Mouse (Mus musculus): Measurements from ENCODE around the gene Trabd2b. TPM values are rescaled to one million over a fixed set of nuclear protein-coding genes. Genes with fewer than 3 reads are reported as not detected.

The Trabd2b gene
- total and polyA plus RNA-seq, 3 experiments = not detected

DNA sequence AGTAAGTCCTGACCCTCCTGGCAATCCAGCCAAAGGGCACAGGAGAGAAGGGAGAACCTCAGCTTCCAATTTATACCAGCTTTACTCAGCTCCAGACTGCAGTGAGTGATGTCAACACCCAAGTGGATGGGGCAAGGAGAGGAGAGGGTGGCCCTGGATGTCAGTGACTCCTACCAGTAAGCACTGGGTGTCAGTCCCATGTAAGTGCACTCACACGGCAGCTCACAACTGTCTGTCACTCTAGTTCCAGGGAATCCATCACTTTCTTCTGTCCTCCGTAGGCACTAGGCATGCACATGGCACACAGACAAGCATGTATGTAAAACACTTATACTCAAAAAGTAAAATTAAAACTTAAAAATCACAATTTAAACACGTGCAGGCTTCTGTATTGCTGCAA, 113.4 kb downstream of the Trabd2b start:
- no peak overlapping the region for H3K27ac ChIP-seq (ENCODE audit: control insufficient read depth, low read depth, low read length)
- H3K36me3 ChIP-seq (ENCODE audit: control insufficient read depth in 1 of 2, insufficient read depth in 2 of 2, low read length in 2 of 2) = no peaks in the 10 kb centered on the region
- no peaks in the 10 kb centered on the region for H3K27me3 ChIP-seq (ENCODE audit: control insufficient read depth in 1 of 2, insufficient read depth in 2 of 2, low read length in 2 of 2)
- no peak overlapping the region for H3K4me3 ChIP-seq (ENCODE audit: control insufficient read depth in 1 of 2, insufficient read depth in 1 of 2, low read depth in 2 of 2, low read length in 2 of 2)
- no peaks in the 10 kb centered on the region for H3K4me1 ChIP-seq (ENCODE audit: control insufficient read depth in 1 of 2, insufficient read depth in 2 of 2, low read length in 2 of 2)
- H3K9ac ChIP-seq (ENCODE audit: control insufficient read depth, low read depth, low read length, poor library complexity, severe bottlenecking) = no peak overlapping the region
- no peak for DNase-seq (ENCODE audit: low read depth, low spot score)
- no peaks in the 10 kb centered on the region for H3K79me2 ChIP-seq (ENCODE audit: control insufficient read depth, insufficient read depth, low read length, poor library complexity)
- no peak for TF ChIP-seq NRF1 (IDR thresholded peaks at IDR 0.05; ENCODE audit: insufficient read depth, low read depth, low read length, poor library complexity, severe bottlenecking)
- no peak for TF ChIP-seq MAZ (IDR thresholded peaks at IDR 0.05; ENCODE audit: low read depth, low read length)
- TF ChIP-seq MYB (IDR thresholded peaks at IDR 0.05; ENCODE audit: low read depth, low read length) = no peak
- TF ChIP-seq CHD1 (IDR thresholded peaks at IDR 0.05; ENCODE audit: low read depth, low read length) = no peak
- no peak for TF ChIP-seq CTCF (IDR thresholded peaks at IDR 0.05 in 2 of 3, conservative IDR thresholded peaks at IDR 0.05 in 1 of 3; ENCODE audit: control insufficient read depth in 1 of 3, insufficient read depth in 1 of 3, low read depth in 2 of 3, low read length in 3 of 3, poor library complexity in 1 of 3, severe bottlenecking in 1 of 3)
- no peak for TF ChIP-seq KAT2A (conservative IDR thresholded peaks at IDR 0.05; ENCODE audit: low read depth, low read length)
- TF ChIP-seq GATA1 (IDR thresholded peaks at IDR 0.05; ENCODE audit: low read depth, low read length) = no peak
- TF ChIP-seq NELFE (IDR thresholded peaks at IDR 0.05; ENCODE audit: low read depth, low read length) = no peak
- no peak for TF ChIP-seq ZC3H11A (IDR thresholded peaks at IDR 0.05; ENCODE audit: low read depth, low read length)
- TF ChIP-seq RAD21 (IDR thresholded peaks at IDR 0.05; ENCODE audit: low read depth, low read length) = no peak
- no peak for TF ChIP-seq BHLHE40 (IDR thresholded peaks at IDR 0.05; ENCODE audit: borderline replicate concordance, low read depth, low read length)
- no peak for TF ChIP-seq USF1 (IDR thresholded peaks at IDR 0.05; ENCODE audit: low read depth, low read length)
- TF ChIP-seq EP300 (IDR thresholded peaks at IDR 0.05; ENCODE audit: low read depth in 1 of 2, low read length in 2 of 2) = no peak
- TF ChIP-seq MXI1 (IDR thresholded peaks at IDR 0.05; ENCODE audit: low read depth, low read length) = no peak
- no peak for TF ChIP-seq ETS1 (IDR thresholded peaks at IDR 0.05; ENCODE audit: low read depth, low read length)
- TF ChIP-seq TAL1 (IDR thresholded peaks at IDR 0.05; ENCODE audit: low read length) = no peak
- H3K9me3 ChIP-seq (replicated peaks; ENCODE audit: insufficient read depth, low read length) = no peaks in the 10 kb centered on the region

DNA sequence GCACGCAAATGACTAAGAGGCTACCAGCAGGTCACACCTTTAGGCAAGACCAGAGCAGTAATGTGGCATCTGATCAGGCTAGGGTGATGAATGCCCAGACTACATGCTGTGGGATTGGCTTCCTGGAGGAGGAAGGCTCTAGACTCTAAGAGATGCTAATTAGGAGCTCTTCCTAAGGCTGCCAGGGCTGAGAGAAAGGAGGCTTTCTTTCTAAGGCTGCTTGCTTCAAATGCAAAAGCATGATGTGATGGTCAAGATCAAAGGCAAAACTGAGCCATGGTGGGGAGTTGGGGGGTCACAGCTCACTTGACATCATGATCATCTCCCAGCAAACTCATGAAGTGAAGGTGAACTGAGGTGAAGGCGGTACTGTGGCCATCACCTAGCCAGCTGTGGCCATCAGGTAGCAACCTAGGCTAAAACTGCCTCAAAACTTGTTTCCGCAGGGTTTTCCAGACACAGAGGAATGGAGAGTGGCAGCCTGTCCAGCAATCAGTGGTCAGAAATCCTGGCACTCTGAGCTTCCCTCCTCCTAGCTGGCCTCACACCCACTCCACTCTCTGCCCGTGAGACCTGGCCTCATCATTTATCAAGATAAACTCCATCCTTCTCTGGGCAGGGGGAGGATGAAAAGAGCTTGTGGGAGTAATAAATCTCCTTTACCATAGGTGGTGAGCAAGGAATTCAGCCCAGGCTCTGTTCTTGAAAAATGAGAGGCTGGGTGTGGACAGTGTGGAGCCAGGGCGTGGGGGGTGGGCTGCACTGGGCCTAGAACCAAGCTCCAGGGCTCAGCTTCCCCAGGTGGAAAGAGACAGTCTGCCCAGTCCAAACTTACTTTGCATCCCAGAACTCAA, 117.0 kb downstream of the Trabd2b start:
- Histone ChIP-seq H3K9ac (ENCODE audit: control insufficient read depth, low read depth, low read length, poor library complexity, severe bottlenecking) (no peak overlapping the region), H3K27ac (ENCODE audit: control insufficient read depth, low read depth, low read length) (no peak overlapping the region), H3K4me3 (ENCODE audit: control insufficient read depth in 1 of 2, insufficient read depth in 1 of 2, low read depth in 2 of 2, low read length in 2 of 2) (no peak overlapping the region), H3K36me3 (ENCODE audit: control insufficient read depth in 1 of 2, insufficient read depth in 2 of 2, low read length in 2 of 2) (no peaks in the 10 kb centered on the region), H3K9me3 (replicated peaks; ENCODE audit: insufficient read depth, low read length) (no peaks in the 10 kb centered on the region), H3K27me3 (ENCODE audit: control insufficient read depth in 1 of 2, insufficient read depth in 2 of 2, low read length in 2 of 2) (no peaks in the 10 kb centered on the region), H3K4me1 (ENCODE audit: control insufficient read depth in 1 of 2, insufficient read depth in 2 of 2, low read length in 2 of 2) (no peaks in the 10 kb centered on the region), H3K79me2 (ENCODE audit: control insufficient read depth, insufficient read depth, low read length, poor library complexity) (no peaks in the 10 kb centered on the region)
- no peak for TF ChIP-seq RAD21 (IDR thresholded peaks at IDR 0.05; ENCODE audit: low read depth, low read length)
- no peak for TF ChIP-seq UBTF (IDR thresholded peaks at IDR 0.05; ENCODE audit: borderline replicate concordance, insufficient read depth, low read depth, low read length)
- TF ChIP-seq SMC3 (IDR thresholded peaks at IDR 0.05; ENCODE audit: low read depth, low read length) = no peak
- no peak for DNase-seq (ENCODE audit: low read depth, low spot score)
